Mouse (Mus musculus) erythroblast, adult 5-6 weeks (primary cell): ENCODE measurements around the gene Ankra2. TPM values are rescaled to one million over a fixed set of nuclear protein-coding genes. Genes with fewer than 3 reads are reported as not detected.

ENCODE experiments used
- total RNA-seq, 2 experiments: library from RNA; stranded (forward) in 1 of 2; stranded (reverse) in 1 of 2; fragments of 150-400 nt in 1 of 2; fragments of 200-764, 138-1000 nt in 1 of 2; gene quantifications; 2 replicates each; pipeline versions ENCODE4 v1.2.3 to v1.2.4; 2015 to 2017; ENCODE audit warnings: low replicate concordance in 2 of 2

Gene Ankra2
- total RNA-seq, 2 experiments from 2014 or later = 4.6 to 7.9 TPM

Other genes with a start within 250 kb of the Ankra2 start
- gene Arhgef28, start 56.6 kb upstream of the Ankra2 start, total RNA-seq (2015; ENCODE audit: low replicate concordance) = not detected in 2 replicates
- gene Arhgef28, start 56.6 kb upstream of the Ankra2 start, total RNA-seq (2017; ENCODE audit: low replicate concordance) = 0.51 and 1.3 TPM in 2 replicates
- 2.3 and 8.6 TPM in 2 replicates for gene Utp15, start within 50 bp of the Ankra2 start, total RNA-seq (2015; ENCODE audit: low replicate concordance)
- gene Utp15, start within 50 bp of the Ankra2 start, total RNA-seq (2017; ENCODE audit: low replicate concordance) = 7.9 and 9.6 TPM in 2 replicates
- not detected in 2 replicates for gene Gm21976, start 16.8 kb downstream of the Ankra2 start, total RNA-seq (2015; ENCODE audit: low replicate concordance)
- not detected in 2 replicates for gene Gm21976, start 16.8 kb downstream of the Ankra2 start, total RNA-seq (2017; ENCODE audit: low replicate concordance)
- 325 and 335 TPM in 2 replicates for gene Btf3, start 53.9 kb downstream of the Ankra2 start, total RNA-seq (2015; ENCODE audit: low replicate concordance)
- 314 and 425 TPM in 2 replicates for gene Btf3, start 53.9 kb downstream of the Ankra2 start, total RNA-seq (2017; ENCODE audit: low replicate concordance)
- not detected in 2 replicates for gene Foxd1, start 91.2 kb downstream of the Ankra2 start, total RNA-seq (2015; ENCODE audit: low replicate concordance)
- not detected in 2 replicates for gene Foxd1, start 91.2 kb downstream of the Ankra2 start, total RNA-seq (2017; ENCODE audit: low replicate concordance)
- gene Gm10320, start 228.9 kb downstream of the Ankra2 start, total RNA-seq (2015; ENCODE audit: low replicate concordance) = 2.3 and 7.1 TPM in 2 replicates
- not detected in 2 replicates for gene Gm10320, start 228.9 kb downstream of the Ankra2 start, total RNA-seq (2017; ENCODE audit: low replicate concordance)